Mouse (Mus musculus) gastrocnemius, adult 2 months (tissue): ENCODE measurements around the gene Unc45b. TPM values are rescaled to one million over a fixed set of nuclear protein-coding genes. Genes with fewer than 3 reads are reported as not detected.
"Not testable (repeated sequence)": the region's sequence is repeated elsewhere in the genome, so short reads cannot be mapped to it uniquely, and the experiment has no call there.

ENCODE experiments used
- DNase-seq: peaks from one replicate; pipeline ENCODE4 v3.0.0; 2022
- H3K27ac ChIP-seq: fragments of 200-600 bp; 2 replicates; pipeline ENCODE4 v1.8.1; 2022; ENCODE audit warnings: mild to moderate bottlenecking
- H3K4me3 ChIP-seq: fragments of 200-600 bp; 2 replicates; pipeline ENCODE4 v1.8.1; 2022; ENCODE audit warnings: mild to moderate bottlenecking, moderate library complexity
- CTCF ChIP-seq: fragments of 200-600 bp; IDR thresholded peaks from 2 replicates; pipeline ENCODE4 v1.8.1; 2022; ENCODE audit warnings: antibody characterized with exemption, mild to moderate bottlenecking, moderate library complexity
- intact Hi-C: fragments of 180-260 bp; cut with DNase I; formaldehyde crosslinking; loops from one replicate; pipeline ENCODE4 v1.15.1; 2025
- total RNA-seq, 2 experiments: library from RNA; stranded (reverse); gene quantifications; 2 replicates each; pipeline ENCODE4 v1.2.3; 2021

Gene Unc45b
- total RNA-seq, 2 experiments from 2014 or later: 169 to 206 TPM

DNA sequence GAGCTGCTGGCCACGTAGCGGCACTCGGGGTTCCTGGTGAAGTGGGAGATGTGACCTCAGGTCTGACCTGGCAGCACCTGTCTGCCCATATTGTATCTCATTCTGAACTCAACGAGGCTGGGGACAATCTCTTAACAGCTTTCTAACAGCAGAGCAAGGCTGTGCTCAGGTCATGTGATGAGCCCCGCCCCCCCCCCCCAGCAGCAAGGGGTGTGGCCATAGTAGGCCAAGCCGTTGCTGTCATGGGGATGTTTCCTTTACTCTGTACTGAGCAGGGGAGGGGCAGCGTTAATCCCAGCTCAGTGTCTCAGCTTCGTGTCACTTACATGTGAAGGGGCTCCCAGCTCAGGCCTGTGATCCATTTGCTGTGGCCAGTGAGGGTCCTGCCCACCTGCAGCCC is 5.4 kb upstream of the Unc45b start:
- no peak for TF ChIP-seq CTCF
- intact Hi-C loops: no loop called here

DNA sequence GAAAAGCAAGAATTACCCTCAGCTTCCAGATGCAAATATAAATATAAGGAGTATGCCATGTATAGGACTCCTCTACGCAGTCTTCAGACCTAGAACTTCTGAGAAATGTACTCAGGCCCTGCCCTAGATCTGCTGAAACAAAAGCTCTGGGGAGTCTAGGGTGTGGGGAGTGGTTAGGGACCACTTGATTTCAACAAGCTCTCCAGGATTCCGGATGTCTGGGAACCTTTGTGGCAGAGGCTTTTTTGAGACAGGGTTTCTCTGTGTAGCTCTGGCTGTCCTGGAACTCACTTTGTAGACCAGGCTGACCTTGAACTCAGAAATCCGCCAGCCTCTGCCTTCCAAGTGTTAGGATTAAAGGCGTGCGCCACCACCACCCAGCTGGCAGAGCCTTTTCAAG is 4.5 kb upstream of the Unc45b start:
- no peak for DNase-seq
- intact Hi-C loops: no loop called here
- no peak overlapping the region for H3K27ac ChIP-seq
- no peak for TF ChIP-seq CTCF
- H3K4me3 ChIP-seq: no peak overlapping the region

More for the DNA sequence above, 5.4 kb upstream of the Unc45b start:
- no peak for DNase-seq
- H3K27ac ChIP-seq: no peak overlapping the region
- H3K4me3 ChIP-seq: no peak overlapping the region

DNA sequence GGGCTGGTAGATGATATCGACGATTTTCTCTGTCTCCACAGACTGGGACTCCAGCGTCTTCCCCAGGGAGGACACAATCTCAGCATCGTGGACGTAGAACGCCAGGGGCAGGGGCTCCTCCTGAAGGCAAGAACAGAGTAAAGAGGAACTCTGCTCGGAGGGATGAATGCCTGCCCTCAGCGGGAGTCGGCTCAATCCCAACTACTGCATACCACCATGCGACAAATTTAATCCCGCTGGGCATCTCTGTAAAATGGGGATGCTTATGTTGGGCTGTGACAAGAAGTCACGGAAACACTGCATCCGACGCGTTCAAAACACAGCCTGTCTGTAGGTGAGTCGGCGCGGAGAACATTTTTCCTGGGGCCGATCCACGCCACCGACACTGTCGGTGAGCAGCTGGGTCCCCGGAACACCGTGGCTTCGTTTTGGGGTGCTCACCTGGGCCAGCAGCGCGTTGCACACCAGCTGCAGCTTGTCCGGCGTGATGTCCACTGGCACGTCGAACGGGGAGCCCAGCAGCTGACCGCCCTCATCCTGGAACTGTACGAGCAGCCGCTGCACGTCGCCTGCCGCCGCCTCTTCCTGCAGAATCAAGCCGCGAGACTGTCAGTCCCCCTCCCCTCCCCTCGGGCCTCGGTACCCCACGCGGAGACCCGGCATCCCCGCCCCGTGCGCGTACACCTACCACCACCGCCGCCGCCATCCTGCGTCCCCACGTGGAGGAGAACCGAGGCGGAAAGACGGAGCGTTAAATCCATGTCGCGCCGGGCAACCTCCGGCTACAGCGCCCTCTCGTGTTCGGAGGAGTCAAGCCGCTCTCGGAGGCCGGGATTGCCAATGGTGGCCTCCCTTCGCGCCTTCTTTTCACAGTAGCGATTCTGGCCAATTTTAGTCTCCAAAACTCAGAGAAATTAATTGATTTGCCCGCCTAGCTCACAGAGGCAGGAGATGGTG is 2.4 kb upstream of the Unc45b start, which contains the start of gene Nle1:
Nle1 (minus strand) TSS at position 761 of the 957 bp plus-strand sequence.
- peak within 1 kb of the TSS; percentile 94 for H3K27ac ChIP-seq

DNA sequence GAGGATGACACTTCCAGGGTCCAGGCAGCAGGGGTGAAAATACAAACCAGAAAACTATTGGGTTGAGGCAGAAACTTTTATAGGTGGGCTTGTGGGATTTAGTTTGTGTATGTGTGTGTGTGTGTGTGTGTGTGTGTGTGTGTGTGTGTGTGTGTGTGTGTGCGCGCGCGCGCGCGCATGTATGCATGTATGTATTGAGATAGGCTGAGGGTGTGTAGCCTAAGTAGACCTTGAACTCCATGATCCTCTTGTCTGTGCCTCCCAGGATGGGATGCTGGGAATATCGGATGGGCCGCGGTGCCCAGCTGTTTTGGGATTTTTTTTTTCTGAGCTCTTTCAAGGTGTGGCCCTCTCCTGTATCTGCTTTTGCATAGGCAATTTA is 1.8 kb upstream of the Unc45b start:
- TF ChIP-seq CTCF: no peak
- Histone ChIP-seq H3K27ac (peak overlapping the region; percentile 94), H3K4me3 (peak overlapping the region; percentile 82)
- intact Hi-C loops: no loop called here
- DNase-seq: no peak

More for the DNA sequence above, 2.4 kb upstream of the Unc45b start, which contains the start of gene Nle1:
- TF ChIP-seq CTCF: peak; percentile 97
- H3K4me3 ChIP-seq: peak within 1 kb of the TSS; percentile 82
- peak; percentile 95 for DNase-seq
- intact Hi-C loops: no loop called here

DNA sequence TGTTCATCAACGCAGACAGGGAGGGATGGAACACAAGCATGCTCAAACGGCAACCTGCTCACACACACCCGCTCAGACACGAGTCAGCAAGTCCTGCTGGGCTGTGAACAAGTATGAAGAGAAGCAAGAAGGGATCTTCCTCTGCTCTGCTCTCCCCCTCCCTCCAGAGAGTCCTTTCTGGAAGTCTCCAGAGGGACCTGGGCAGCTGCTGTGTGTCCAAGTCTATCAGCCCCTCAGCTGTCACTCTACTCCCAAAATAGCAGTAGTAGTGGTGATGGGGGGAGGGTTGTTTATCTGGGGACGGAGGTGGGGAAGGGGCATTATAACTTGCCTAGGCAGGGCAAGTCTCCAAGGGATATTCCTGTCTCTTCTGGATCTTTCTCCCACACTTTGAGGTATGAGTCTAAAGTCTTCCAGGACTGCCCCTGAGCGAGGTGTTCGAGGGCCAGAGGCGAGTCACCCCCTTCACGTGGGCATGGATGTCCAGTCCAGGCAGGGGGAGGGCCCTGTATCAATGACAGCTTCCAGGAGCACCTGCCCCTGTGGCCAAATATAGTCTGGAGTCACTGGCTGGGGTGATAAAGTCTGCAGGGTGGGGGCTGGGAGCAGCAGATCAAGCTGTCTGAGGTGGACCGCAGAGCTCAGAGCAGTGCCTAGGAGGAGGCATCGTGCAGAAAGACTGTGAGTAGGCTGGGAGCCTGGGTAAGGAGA is 484 bp downstream of the Unc45b start:
- H3K27ac ChIP-seq: peak overlapping the region; percentile 94
- intact Hi-C loops: loop anchor here (10.0 kb wide), 1 partner anchor 384 kb away; the partner anchor contains the start of gene Ap2b1

DNA sequence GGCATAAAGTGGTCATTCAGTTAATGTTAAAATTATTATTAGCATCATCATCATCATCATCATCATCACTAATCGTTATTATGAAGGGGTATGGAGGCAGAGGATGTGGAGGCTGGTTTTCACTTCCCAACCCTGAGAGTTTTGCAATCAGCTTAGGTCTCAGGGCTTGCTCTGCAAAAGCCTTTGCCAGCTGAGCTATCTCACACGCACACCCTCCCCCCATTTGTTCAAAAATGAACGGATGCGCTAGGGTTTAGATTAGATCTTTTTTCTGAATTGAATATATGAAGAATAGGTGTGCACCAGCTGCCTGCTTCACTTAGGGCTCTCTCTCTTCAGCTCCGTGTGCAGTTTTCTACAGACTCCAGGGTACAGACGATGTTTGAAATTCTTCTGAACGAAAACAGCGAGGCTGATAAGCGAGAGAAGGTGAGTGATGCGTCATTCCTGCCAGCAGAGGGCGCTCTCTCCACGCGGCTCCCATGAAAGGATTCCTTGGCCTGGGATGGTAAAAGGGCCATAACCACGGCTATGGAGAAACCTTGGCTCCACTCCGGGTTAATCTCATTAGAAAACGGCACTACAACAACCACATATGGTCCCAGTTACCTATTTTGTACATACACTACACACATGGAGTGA is 4.5 kb downstream of the Unc45b start:
- peak; percentile 98 for TF ChIP-seq CTCF
- Histone ChIP-seq H3K4me3 (peak overlapping the region; percentile 43), H3K27ac (no peak overlapping the region)
- DNase-seq: peak; percentile 81
- intact Hi-C loops: loop anchor here (1.0 to 10.0 kb wide), 2 partner anchors 44 to 380 kb away; partner anchors contain the start of gene Ap2b1

More for the DNA sequence above, 484 bp downstream of the Unc45b start:
- DNase-seq: peak; percentile 91
- TF ChIP-seq CTCF: no peak
- peak overlapping the region; percentile 82 for H3K4me3 ChIP-seq

DNA sequence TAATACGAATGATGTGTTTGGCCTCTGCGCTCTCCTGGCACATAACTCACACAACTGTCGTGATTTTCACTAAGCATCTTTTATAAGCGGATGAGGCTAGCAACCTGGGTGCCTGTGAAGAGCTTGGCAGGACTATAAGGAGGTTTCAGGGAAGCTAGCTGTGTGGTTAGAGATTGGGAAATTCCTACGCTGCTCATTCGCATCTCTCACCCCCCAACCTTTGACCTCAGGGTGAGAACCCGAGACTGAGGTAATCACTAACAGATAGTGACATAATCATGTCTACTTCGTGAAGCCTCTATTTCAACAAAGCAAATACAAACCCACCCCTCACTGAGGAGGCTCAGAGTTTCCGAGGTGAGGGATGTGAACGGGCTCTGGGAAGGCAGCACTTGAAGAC is 10.4 kb downstream of the Unc45b start:
- H3K4me3 ChIP-seq: no peak overlapping the region
- no peak overlapping the region for H3K27ac ChIP-seq
- TF ChIP-seq CTCF: no peak
- no peak for DNase-seq
- intact Hi-C loops: no loop called here

DNA sequence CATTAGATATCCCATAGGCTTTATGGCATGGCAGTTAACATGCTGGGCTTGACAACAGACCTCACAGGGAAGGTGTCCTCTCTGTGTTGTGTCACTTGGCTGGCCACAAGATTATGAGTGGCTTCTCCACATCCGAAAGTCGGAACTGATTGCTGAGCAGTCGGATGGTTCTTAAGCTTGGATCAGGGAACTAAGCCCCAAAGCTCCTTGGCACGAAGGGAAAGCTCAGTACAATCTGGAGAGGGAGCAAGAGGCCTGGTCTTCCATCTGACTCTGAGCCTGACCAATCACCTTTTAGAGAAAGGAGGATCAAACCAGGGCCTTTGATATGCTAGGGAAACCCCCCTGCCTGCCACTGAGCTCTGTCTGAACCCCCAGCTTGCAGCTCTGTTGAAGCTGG is 11.3 kb downstream of the Unc45b start:
- intact Hi-C loops: no loop called here
- Histone ChIP-seq H3K27ac (no peak overlapping the region), H3K4me3 (no peak overlapping the region)
- TF ChIP-seq CTCF: no peak
- DNase-seq: no peak

DNA sequence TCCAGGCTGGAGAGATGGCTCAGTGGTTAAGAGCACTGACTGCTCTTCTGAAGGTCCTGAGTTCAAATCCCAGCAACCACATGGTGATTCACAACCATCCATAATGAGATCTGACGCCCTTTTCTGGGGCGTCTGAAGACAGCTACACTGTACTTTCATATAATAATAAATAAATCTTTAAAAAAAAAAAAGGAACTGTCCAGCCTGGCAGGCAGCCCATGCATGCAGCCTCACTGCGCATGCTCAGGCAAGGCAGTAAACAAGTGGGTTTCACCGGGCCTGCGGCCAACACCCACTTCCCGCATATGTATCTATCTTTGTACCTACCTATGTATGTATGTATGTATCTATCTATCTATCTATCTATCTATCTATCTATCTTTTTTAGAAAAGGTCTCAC is 13.6 kb downstream of the Unc45b start:
- H3K4me3 ChIP-seq, intact Hi-C loops, DNase-seq, H3K27ac ChIP-seq: not testable (repeated sequence)

DNA sequence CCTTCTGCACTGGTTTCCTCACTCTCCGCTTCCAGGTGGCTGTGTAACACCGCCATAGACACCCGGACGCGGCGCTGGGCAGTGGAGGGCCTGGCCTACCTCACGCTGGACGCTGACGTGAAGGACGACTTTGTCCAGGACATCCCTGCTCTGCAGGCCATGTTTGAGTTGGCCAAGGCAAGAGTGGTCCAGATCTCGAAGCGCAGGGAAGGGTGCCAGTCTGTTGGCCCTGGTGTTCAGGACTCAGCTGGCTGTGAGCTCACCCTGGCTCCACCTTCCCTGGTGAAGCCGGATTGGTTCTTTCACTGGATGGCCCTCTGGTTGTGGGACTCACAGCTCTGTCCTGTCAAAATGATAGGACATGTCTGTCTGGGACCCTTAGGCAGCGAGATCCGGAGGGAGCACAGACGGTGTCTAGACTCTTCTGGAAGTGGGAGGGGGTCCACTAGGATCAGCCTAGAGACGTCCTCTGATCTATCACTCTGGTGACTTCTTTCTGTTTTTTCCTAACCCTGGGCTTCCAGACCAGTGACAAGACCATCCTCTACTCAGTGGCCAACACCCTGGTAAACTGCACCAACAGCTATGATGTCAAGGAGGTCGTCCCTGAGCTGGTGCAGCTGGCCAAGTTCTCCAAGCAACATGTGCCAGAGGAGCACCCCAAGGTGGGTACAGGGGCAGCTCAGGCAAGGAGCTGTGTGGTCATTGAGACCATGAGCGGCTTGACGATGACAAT is 18.7 kb downstream of the Unc45b start:
- DNase-seq: peak; percentile 54
- intact Hi-C loops: no loop called here

DNA sequence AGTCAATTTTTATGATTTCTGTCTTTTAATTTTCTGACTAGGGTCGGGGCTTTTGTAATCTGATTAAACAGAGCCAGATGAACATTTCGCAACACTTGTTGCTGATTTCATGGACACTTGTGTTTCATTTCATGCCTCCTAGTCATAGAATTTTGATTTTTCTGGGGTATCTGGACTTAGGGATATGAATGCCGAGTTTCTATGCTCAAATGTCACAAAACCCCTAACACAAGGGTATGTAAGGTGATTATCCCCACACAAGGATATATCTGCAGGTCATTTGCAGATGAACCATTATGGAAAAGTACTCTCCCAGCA is 19.2 kb downstream of the Unc45b start:
- no peak for TF ChIP-seq CTCF
- no peak for DNase-seq
- H3K27ac ChIP-seq: peak overlapping the region; percentile 74
- H3K4me3 ChIP-seq: peak overlapping the region; percentile 72
- intact Hi-C loops: no loop called here

More for the DNA sequence above, 18.7 kb downstream of the Unc45b start:
- peak overlapping the region; percentile 74 for H3K27ac ChIP-seq
- no peak for TF ChIP-seq CTCF
- peak overlapping the region; percentile 72 for H3K4me3 ChIP-seq

DNA sequence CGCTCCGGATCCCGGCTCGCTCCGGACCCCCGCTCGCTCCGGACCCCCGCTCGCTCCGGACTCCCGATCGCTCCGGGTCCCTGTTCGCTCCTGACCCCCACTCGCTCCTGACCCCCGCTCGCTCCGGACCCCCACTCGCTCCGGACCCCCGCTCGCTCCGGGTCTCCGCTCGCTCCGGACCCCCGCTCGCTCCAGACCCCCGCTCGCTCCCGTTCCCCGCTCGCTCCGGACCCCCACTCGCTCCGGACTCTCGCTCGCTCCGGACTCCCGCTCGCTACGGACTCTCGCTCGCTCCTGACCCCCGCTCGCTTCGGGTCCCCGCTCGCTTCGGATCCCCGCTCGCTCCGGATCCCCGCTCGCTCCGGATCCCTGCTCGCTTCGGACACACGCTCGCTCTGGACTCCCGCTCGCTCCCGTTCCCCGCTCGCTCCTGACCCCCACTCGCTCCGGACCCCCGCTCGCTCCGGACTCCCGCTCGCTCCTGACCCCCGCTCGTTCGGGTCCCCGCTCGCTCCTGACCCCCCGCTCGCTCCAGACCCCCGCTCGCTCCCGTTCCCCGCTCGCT is 20.1 kb downstream of the Unc45b start:
- Histone ChIP-seq H3K27ac (peak overlapping the region; percentile 74), H3K4me3 (peak overlapping the region; percentile 72)
- intact Hi-C loops: not testable (repeated sequence)
- DNase-seq: peak; percentile 56

DNA sequence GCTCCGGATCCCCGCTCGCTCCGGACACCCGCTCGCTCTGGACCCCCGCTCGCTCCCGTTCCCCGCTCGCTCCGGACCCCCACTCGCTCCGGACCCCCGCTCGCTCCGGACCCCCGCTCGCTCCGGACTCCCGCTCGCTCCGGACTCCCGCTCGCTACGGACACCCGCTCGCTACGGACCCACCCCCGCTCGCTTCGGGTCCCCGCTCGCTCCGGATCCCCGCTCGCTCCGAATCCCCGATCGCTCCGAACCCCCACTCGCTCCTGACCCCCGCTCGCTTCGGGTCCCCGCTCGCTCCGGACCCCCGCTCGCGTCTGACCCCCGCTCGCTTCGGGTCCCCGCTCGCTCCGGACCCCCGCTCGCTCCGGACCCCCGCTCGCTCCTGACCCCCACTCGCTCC is 20.8 kb downstream of the Unc45b start:
- Histone ChIP-seq H3K4me3 (peak overlapping the region; percentile 72), H3K27ac (peak overlapping the region; percentile 74)
- intact Hi-C loops, DNase-seq: not testable (repeated sequence)

DNA sequence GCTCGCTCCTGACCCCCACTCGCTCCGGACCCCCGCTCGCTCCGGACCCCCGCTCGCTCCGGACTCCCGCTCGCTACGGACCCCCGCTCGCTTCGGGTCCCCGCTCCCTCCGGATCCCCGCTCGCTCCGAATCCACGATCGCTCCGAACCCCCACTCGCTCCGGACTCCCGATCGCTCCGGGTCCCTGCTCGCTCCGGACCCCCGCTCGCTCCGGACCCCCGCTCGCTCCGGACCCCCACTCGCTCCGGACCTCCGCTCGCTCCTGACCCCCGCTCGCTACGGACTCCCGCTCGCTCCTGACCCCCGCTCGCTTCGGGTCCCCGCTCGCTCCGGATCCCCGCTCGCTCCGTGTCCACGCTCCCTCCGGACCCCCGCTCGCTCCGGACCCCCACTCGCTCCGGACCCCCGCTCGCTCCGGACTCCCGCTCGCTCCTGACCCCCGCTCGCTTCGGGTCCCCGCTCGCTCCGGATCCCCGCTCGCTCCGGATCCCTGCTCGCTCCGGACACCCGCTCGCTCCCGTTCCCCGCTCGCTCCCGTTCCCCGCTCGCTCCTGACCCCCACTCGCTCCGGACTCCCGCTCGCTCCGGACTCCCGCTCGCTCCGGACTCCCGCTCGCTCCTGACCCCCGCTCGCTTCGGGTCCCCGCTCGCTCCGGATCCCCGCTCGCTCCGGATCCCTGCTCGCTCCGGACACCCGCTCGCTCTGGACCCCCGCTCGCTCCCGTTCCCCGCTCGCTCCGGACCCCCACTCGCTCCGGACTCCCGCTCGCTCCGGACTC is 21.5 kb downstream of the Unc45b start:
- DNase-seq, intact Hi-C loops: not testable (repeated sequence)
- H3K27ac ChIP-seq: peak overlapping the region; percentile 74
- peak overlapping the region; percentile 72 for H3K4me3 ChIP-seq
